Mouse (Mus musculus) embryonic stem cell, embryonic (primary cell): ENCODE data around the gene Spock2.

Experiments
- CTCF ChIA-PET, 4 experiments: fragments of 300-600 bp in 2 of 4; fragments of 350-600 bp in 2 of 4; sonication (Branson Sonifier 250); formaldehyde crosslinking; loops; one replicate each; lab custom pipeline; 2022; ENCODE audit warnings: inconsistent platforms in 2 of 4; lab: Charles Lee
- POLR2A ChIA-PET, 4 experiments: fragments of 300-600 bp in 2 of 4; fragments of 350-600 bp in 2 of 4; sonication (Branson Sonifier 250); formaldehyde crosslinking; loops; one replicate each; lab custom pipeline; 2022; ENCODE audit warnings: antibody characterized with exemption in 4 of 4, inconsistent platforms in 1 of 4; lab: Charles Lee

Gene Spock2

GRCm38 (mm10) chr10:60161397-60161796, 55.4 kb downstream of the Spock2 start:
- ChIA-PET CTCF (interaction anchor here in 3 of 4 experiments (0.8 to 2.1 kb wide), 3 partner anchors 13 to 79 kb away, joined by 3 to 8 read pairs (median 5); no protein-coding TSS in a partner anchor), POLR2A (interaction anchor here in 2 of 4 experiments (0.9 to 7.8 kb wide), 12 partner anchors 10 to 96 kb away, joined by 3 to 65 read pairs (median 4); no protein-coding TSS in a partner anchor)

- ChIA-PET CTCF (interaction anchor here in 3 of 4 experiments (0.8 to 2.1 kb wide), 4 partner anchors 14 to 84 kb away, joined by 3 to 8 read pairs (median 4); no protein-coding TSS in a partner anchor), POLR2A (interaction anchor here in 3 of 4 experiments (0.5 to 7.8 kb wide), 19 partner anchors 9 to 95 kb away, joined by 3 to 65 read pairs (median 4); no protein-coding TSS in a partner anchor)
Observed at GRCm38 (mm10) chr10:60162184-60162972, 56.4 kb downstream of the Spock2 start.

- POLR2A ChIA-PET = interaction anchor here in 3 of 4 experiments (0.5 to 7.8 kb wide), 15 partner anchors 8 to 78 kb away, joined by 3 to 65 read pairs (median 5); no protein-coding TSS in a partner anchor
Observed at GRCm38 (mm10) chr10:60162973-60163255, 56.9 kb downstream of the Spock2 start.

GRCm38 (mm10) chr10:60164869-60165268, 58.9 kb downstream of the Spock2 start:
- ChIA-PET POLR2A (interaction anchor here in 3 of 4 experiments (0.5 to 7.8 kb wide), 25 partner anchors 8 to 504 kb away, joined by 3 to 65 read pairs (median 4); partner anchors contain the start of genes Anapc16 (in 1 of the 3), Ascc1 (in 1 of the 3) and Ddit4 (in 1 of the 3)), CTCF (interaction anchor here (0.5 to 2.0 kb wide), 9 partner anchors 13 to 257 kb away, joined by 3 to 8 read pairs (median 3); no protein-coding TSS in a partner anchor)

More at GRCm38 (mm10) chr10:60162973-60163255, 56.9 kb downstream of the Spock2 start:
- CTCF ChIA-PET = interaction anchor here in 2 of 4 experiments (0.9 to 2.1 kb wide), 4 partner anchors 15 to 90 kb away, joined by 3 to 8 read pairs (median 4); no protein-coding TSS in a partner anchor

GRCm38 (mm10) chr10:60166068-60166467, 60.0 kb downstream of the Spock2 start:
- CTCF ChIA-PET = interaction anchor here in 3 of 4 experiments (0.5 to 1.8 kb wide), 7 partner anchors 26 to 558 kb away, joined by 3 to 10 read pairs (median 3); no protein-coding TSS in a partner anchor
- POLR2A ChIA-PET = interaction anchor here in 3 of 4 experiments (0.5 to 7.8 kb wide), 30 partner anchors 7 to 786 kb away, joined by 3 to 65 read pairs (median 4); partner anchors contain the start of genes Anapc16 (in 2 of the 3) and Ascc1 (in 2 of the 3)

GRCm38 (mm10) chr10:60168306-60168705, 62.3 kb downstream of the Spock2 start:
- CTCF ChIA-PET = no interaction called here
- POLR2A ChIA-PET = interaction anchor here in 1 of 4 experiments (1.2 kb wide), 2 partner anchors 9 to 62 kb away, joined by 3 to 4 read pairs; no protein-coding TSS in a partner anchor

- ChIA-PET CTCF (interaction anchor here in 2 of 4 experiments (0.6 to 5.2 kb wide), 4 partner anchors 20 to 643 kb away, joined by 3 to 23 read pairs (median 6); no protein-coding TSS in a partner anchor), POLR2A (interaction anchor here in 2 of 4 experiments (0.7 to 4.1 kb wide), 6 partner anchors 9 to 513 kb away, joined by 3 to 25 read pairs (median 5); no protein-coding TSS in a partner anchor)
Observed at GRCm38 (mm10) chr10:60168960-60169359, 62.9 kb downstream of the Spock2 start.

- CTCF ChIA-PET = interaction anchor here in 2 of 4 experiments (0.6 to 5.2 kb wide), 5 partner anchors 21 to 88 kb away, joined by 3 to 23 read pairs (median 3); no protein-coding TSS in a partner anchor
- POLR2A ChIA-PET = interaction anchor here in 3 of 4 experiments (0.9 to 6.5 kb wide), 25 partner anchors 8 to 263 kb away, joined by 3 to 65 read pairs (median 5); no protein-coding TSS in a partner anchor
Observed at GRCm38 (mm10) chr10:60170326-60171089, 64.5 kb downstream of the Spock2 start.

- ChIA-PET POLR2A (interaction anchor here in 3 of 4 experiments (1.0 to 6.5 kb wide), 24 partner anchors 8 to 264 kb away, joined by 3 to 65 read pairs (median 4); no protein-coding TSS in a partner anchor), CTCF (interaction anchor here in 1 of 4 experiments (1.0 to 5.2 kb wide), 2 partner anchors 20 to 75 kb away, joined by 3 to 23 read pairs; no protein-coding TSS in a partner anchor)
Observed at GRCm38 (mm10) chr10:60171368-60171767, 65.3 kb downstream of the Spock2 start.

- POLR2A ChIA-PET = interaction anchor here in 2 of 4 experiments (0.9 to 6.5 kb wide), 8 partner anchors 8 to 71 kb away, joined by 3 to 65 read pairs (median 5); no protein-coding TSS in a partner anchor
- CTCF ChIA-PET = interaction anchor here in 1 of 4 experiments (0.9 to 5.2 kb wide), 3 partner anchors 19 to 74 kb away, joined by 3 to 23 read pairs (median 3); no protein-coding TSS in a partner anchor
Observed at GRCm38 (mm10) chr10:60172306-60172705, 66.3 kb downstream of the Spock2 start.

GRCm38 (mm10) chr10:60173035-60173434, 67.0 kb downstream of the Spock2 start:
- POLR2A ChIA-PET = interaction anchor here in 3 of 4 experiments (0.7 to 6.5 kb wide), 6 partner anchors 9 to 21 kb away, joined by 3 to 65 read pairs (median 12); no protein-coding TSS in a partner anchor
- CTCF ChIA-PET = interaction anchor here in 2 of 4 experiments (0.5 to 5.2 kb wide), 5 partner anchors 17 to 163 kb away, joined by 3 to 23 read pairs (median 3); no protein-coding TSS in a partner anchor

GRCm38 (mm10) chr10:60174506-60174905, 68.5 kb downstream of the Spock2 start:
- POLR2A ChIA-PET = interaction anchor here in 3 of 4 experiments (0.6 to 6.5 kb wide), 13 partner anchors 8 to 1654 kb away, joined by 3 to 65 read pairs (median 3); partner anchors contain the start of gene Anapc16 (in 1 of the 3)
- CTCF ChIA-PET = interaction anchor here in 1 of 4 experiments (0.5 to 1.4 kb wide), 4 partner anchors 18 to 650 kb away, joined by 3 to 4 read pairs (median 3); no protein-coding TSS in a partner anchor

GRCm38 (mm10) chr10:60175306-60175705, 69.3 kb downstream of the Spock2 start:
- POLR2A ChIA-PET = interaction anchor here in 3 of 4 experiments (0.7 to 6.5 kb wide), 11 partner anchors 9 to 607 kb away, joined by 3 to 65 read pairs (median 3); no protein-coding TSS in a partner anchor

More at GRCm38 (mm10) chr10:60175306-60175705, 69.3 kb downstream of the Spock2 start:
- CTCF ChIA-PET = interaction anchor here in 2 of 4 experiments (0.6 to 1.4 kb wide), 4 partner anchors 17 to 174 kb away, joined by 3 to 4 read pairs (median 3); no protein-coding TSS in a partner anchor
